Comparison of ENCODE assay signal across 9 mouse cellular contexts in the genomic region with DNA sequence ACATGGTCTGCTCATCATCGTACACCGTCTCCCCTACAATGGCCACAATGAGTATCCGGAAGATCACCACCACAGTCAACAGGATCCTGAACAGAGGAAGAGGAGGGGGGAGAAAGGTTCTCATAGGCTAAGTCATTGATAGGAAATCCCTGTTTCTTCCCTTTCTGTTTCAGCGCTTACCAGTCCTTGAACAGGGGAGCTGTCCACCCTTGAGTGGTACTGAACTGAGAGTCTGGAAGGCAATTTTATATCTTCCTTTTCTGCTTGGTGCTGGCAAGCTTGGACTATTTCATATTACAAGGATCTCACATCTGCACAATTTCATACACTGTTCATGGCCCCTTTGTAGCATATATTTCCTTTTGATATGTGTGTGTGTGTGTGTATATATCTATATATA. TPM values are rescaled to one million over a fixed set of nuclear protein-coding genes. Genes with fewer than 3 reads are reported as not detected.
DNase-seq lines count a peak whose midpoint lies in the region; ATAC-seq and TF ChIP-seq lines count a peak whose summit lies in the region.
"Had no signal": no experiment of that assay in that cellular context is flagged by ENCODE, and none has a peak within 500 bp of the region (broad histone marks: within the 10 kb centered on the region; RNA-seq: fewer than 3 reads in every experiment).

No protein-coding gene starts in this region.

- no peaks in the 10 kb centered on the region for H3K79me2 ChIP-seq in liver, adult 2 months (ENCODE audit: control insufficient read depth, insufficient read depth, low read length)

- peak; percentile 14 for DNase-seq in liver, adult 2 months (ENCODE audit: extremely low read depth, low read depth, low spot score)
- peak; percentile 28 for DNase-seq in c-Kit-positive CD71-positive TER-119-negative erythroid progenitor cells, embryonic 14.5 days (ENCODE audit: low read depth)
- DNase-seq in hindbrain, postnatal 0 days (ENCODE audit: low spot score): peak; percentile 42
- peak; percentile 92 for DNase-seq in midbrain, embryonic 11.5 days (ENCODE audit: low spot score, missing footprints)
- DNase-seq in spleen, adult 18-20 months: no peak
- no peak for DNase-seq in frontal cortex, postnatal 36 days (ENCODE audit: low spot score in 2 of 2)
- DNase-seq in left cerebral cortex, postnatal 36 days (ENCODE audit: low spot score in 2 of 2): no peak

- intact Hi-C loops in left cerebral cortex, postnatal 36 days (cut with DNase I): no loop called here

- no peak overlapping the region for H3K27ac ChIP-seq in liver, adult 2 months (replicated peaks; ENCODE audit: insufficient read depth, low read depth, low read length)
- no peak overlapping the region for H3K27ac ChIP-seq in liver, embryonic 12.5 days
- H3K27ac ChIP-seq in hindbrain, postnatal 0 days: 0 out of 2 replicates have a peak overlapping the region, but pooled peaks have one; percentile 87
- no peak overlapping the region for H3K27ac ChIP-seq in midbrain, embryonic 11.5 days (ENCODE audit: low read depth, low read length)
- H3K27ac ChIP-seq: macrophage had no signal

- H3K27me3 ChIP-seq in liver, adult 2 months (ENCODE audit: control insufficient read depth, insufficient read depth, low read length): peaks cover 12% of the 10 kb centered on the region
- H3K27me3 ChIP-seq in liver, embryonic 12.5 days (replicated peaks): peaks cover 48% of the 10 kb centered on the region
- 0 out of 2 replicates have a peak, but pooled peaks cover 5% of the 10 kb centered on the region for H3K27me3 ChIP-seq in hindbrain, postnatal 0 days (ENCODE audit: insufficient read depth, low read length)
- peaks cover 23% of the 10 kb centered on the region for H3K27me3 ChIP-seq in midbrain, embryonic 11.5 days (ENCODE audit: control insufficient read depth, insufficient read depth, low read length)

- no peak overlapping the region for H3K4me3 ChIP-seq in liver, adult 2 months (ENCODE audit: insufficient read depth, low read depth, low read length)
- H3K4me3 ChIP-seq in liver, embryonic 12.5 days: no peak overlapping the region
- peak overlapping the region; percentile 69 for H3K4me3 ChIP-seq in hindbrain, postnatal 0 days (ENCODE audit: low read length)
- no peak overlapping the region for H3K4me3 ChIP-seq in midbrain, embryonic 11.5 days (ENCODE audit: low read depth, low read length)

- no peak for ATAC-seq in liver, embryonic 12.5 days
- ATAC-seq in hindbrain, postnatal 0 days: no peak
- no peak for ATAC-seq in midbrain, embryonic 11.5 days (ENCODE audit: low FRiP score)

- 57% methylated on average over 4 of the region's 4 CpGs for WGBS in liver, adult 2 months
- 32% methylated on average over 4 of the region's 4 CpGs for WGBS in liver, embryonic 12.5 days (ENCODE audit: insufficient replicate concordance)
- WGBS in hindbrain, postnatal 0 days: 60% methylated on average over 4 of the region's 4 CpGs
- WGBS in midbrain, embryonic 11.5 days: 51% methylated on average over 4 of the region's 4 CpGs

- no peaks in the 10 kb centered on the region for H3K36me3 ChIP-seq in liver, adult 2 months (ENCODE audit: control insufficient read depth, insufficient read depth, low read length)
- no peaks in the 10 kb centered on the region for H3K36me3 ChIP-seq in liver, embryonic 12.5 days
- H3K36me3 ChIP-seq in hindbrain, postnatal 0 days (ENCODE audit: insufficient read depth, low read length): no peaks in the 10 kb centered on the region
- H3K36me3 ChIP-seq in midbrain, embryonic 11.5 days (ENCODE audit: control insufficient read depth, insufficient read depth, low read length): no peaks in the 10 kb centered on the region

- H3K4me1 ChIP-seq in liver, adult 2 months (ENCODE audit: control insufficient read depth, insufficient read depth, low read length): no peaks in the 10 kb centered on the region
- H3K4me1 ChIP-seq in liver, embryonic 12.5 days: no peaks in the 10 kb centered on the region
- 0 out of 2 replicates have a peak, but pooled peaks cover 3% of the 10 kb centered on the region for H3K4me1 ChIP-seq in hindbrain, postnatal 0 days (ENCODE audit: insufficient read depth, low read length)
- H3K4me1 ChIP-seq in midbrain, embryonic 11.5 days (ENCODE audit: control insufficient read depth, insufficient read depth, low read length): peaks cover 8% of the 10 kb centered on the region; the same call in 1 of the 2 replicates

- H3K9ac ChIP-seq in liver, adult 2 months (ENCODE audit: low read depth, low read length): no peak overlapping the region
- H3K9ac ChIP-seq in liver, embryonic 12.5 days: no peak overlapping the region
- no peak overlapping the region; the same call in 1 of the 2 replicates for H3K9ac ChIP-seq in hindbrain, postnatal 0 days (replicated peaks; ENCODE audit: low read length)
- no peak overlapping the region for H3K9ac ChIP-seq in midbrain, embryonic 11.5 days (ENCODE audit: low read length)

- TF ChIP-seq CTCF in liver, adult 2 months (IDR thresholded peaks at IDR 0.05; ENCODE audit: low read depth, low read length): no peak
- no peak for TF ChIP-seq CTCF in hindbrain, postnatal 0 days (IDR thresholded peaks at IDR 0.05; ENCODE audit: low read depth)

- no peak overlapping the region for H3K4me2 ChIP-seq in liver, embryonic 12.5 days
- peak overlapping the region; percentile 70 for H3K4me2 ChIP-seq in hindbrain, postnatal 0 days (ENCODE audit: low read depth, low read length)
- no peak overlapping the region for H3K4me2 ChIP-seq in midbrain, embryonic 11.5 days

- H3K9me3 ChIP-seq in liver, embryonic 12.5 days (replicated peaks): no peaks in the 10 kb centered on the region
- H3K9me3 ChIP-seq in hindbrain, postnatal 0 days (ENCODE audit: low read length): no peaks in the 10 kb centered on the region
- H3K9me3 ChIP-seq in midbrain, embryonic 11.5 days (ENCODE audit: control insufficient read depth, low read length): no peaks in the 10 kb centered on the region

- no peak for TF ChIP-seq POLR2A in liver, adult 2 months (IDR thresholded peaks at IDR 0.05; ENCODE audit: extremely low read depth, insufficient read depth, low read length)

RNA-seq across cellular contexts. Expression of a gene that starts 1.6 kb away (rescaled TPM):
- total RNA-seq in liver, adult 2 months (2014; rRNA removed): not detected in 2 replicates
- polyA plus RNA-seq in liver, adult 2 months (2012; rRNA removed): not detected in 2 replicates
- polyA plus RNA-seq in liver, embryonic 12.5 days (2016; fragmentation: Nextera tagmentation; extraction: Ambion mirVana): 0.04 TPM in 1 of 2 replicates, not detected in the other
- 58.7 and 60.8 TPM in 2 replicates for total RNA-seq in hindbrain, postnatal 0 days (2014; rRNA removed)
- 11.9 and 12.8 TPM in 2 replicates for polyA plus RNA-seq in hindbrain, postnatal 0 days (2015; fragmentation: Nextera tagmentation; extraction: Ambion mirVana)
- 0.82 and 1.1 TPM in 2 replicates for polyA plus RNA-seq in midbrain, embryonic 11.5 days (2014; fragmentation: Nextera tagmentation; extraction: Ambion mirVana)
- 1 to 10 TPM; 5.8 to 7.3 TPM for total RNA-seq in left cerebral cortex, postnatal 36 days (2021)
- polyA plus RNA-seq: macrophage had no signal

RNA-seq across cellular contexts. Expression of a gene that starts 41.5 kb away (rescaled TPM):
- total RNA-seq in liver, adult 2 months (2014; rRNA removed): 0.09 TPM in 1 of 2 replicates, not detected in the other
- 0.09 and 0.25 TPM in 2 replicates for polyA plus RNA-seq in liver, adult 2 months (2012; rRNA removed)
- polyA plus RNA-seq in liver, embryonic 12.5 days (2016; fragmentation: Nextera tagmentation; extraction: Ambion mirVana): 9.2 and 20.4 TPM in 2 replicates
- 1.6 and 7.5 TPM in 2 replicates for total RNA-seq in hindbrain, postnatal 0 days (2014; rRNA removed)
- polyA plus RNA-seq in hindbrain, postnatal 0 days (2015; fragmentation: Nextera tagmentation; extraction: Ambion mirVana): 0.48 and 0.91 TPM in 2 replicates
- polyA plus RNA-seq in midbrain, embryonic 11.5 days (2014; fragmentation: Nextera tagmentation; extraction: Ambion mirVana): 1.6 and 2.0 TPM in 2 replicates
- total RNA-seq in left cerebral cortex, postnatal 36 days (2021): not detected
- polyA plus RNA-seq: macrophage had no signal

Comparison
In these comparisons a context has a peak if more than half of its experiments do, and no peak if none do; other contexts are left out.
1. DNase-seq: peak in liver, adult 2 months (single experiment), c-Kit-positive CD71-positive TER-119-negative erythroid progenitor cells, embryonic 14.5 days (single experiment), hindbrain, postnatal 0 days (single experiment) and midbrain, embryonic 11.5 days (single experiment); none in spleen, adult 18-20 months (0 of 2), frontal cortex, postnatal 36 days (0 of 2) and left cerebral cortex, postnatal 36 days (0 of 2).